Mouse (Mus musculus) megakaryocyte, embryonic 14.5 days (primary cell): ENCODE data around the gene Rnf114.

Experiments used
- FLI1 ChIP-seq: IDR thresholded peaks from 2 replicates; pipeline ENCODE4 v1.6.1; 2012; ENCODE audit warnings: low read length, inconsistent platforms, mixed read lengths
- GATA1 ChIP-seq: IDR thresholded peaks from 3 replicates; pipeline ENCODE4 v1.6.1; 2012; ENCODE audit warnings: mixed read lengths, low read length, inconsistent platforms, borderline replicate concordance

DNA sequence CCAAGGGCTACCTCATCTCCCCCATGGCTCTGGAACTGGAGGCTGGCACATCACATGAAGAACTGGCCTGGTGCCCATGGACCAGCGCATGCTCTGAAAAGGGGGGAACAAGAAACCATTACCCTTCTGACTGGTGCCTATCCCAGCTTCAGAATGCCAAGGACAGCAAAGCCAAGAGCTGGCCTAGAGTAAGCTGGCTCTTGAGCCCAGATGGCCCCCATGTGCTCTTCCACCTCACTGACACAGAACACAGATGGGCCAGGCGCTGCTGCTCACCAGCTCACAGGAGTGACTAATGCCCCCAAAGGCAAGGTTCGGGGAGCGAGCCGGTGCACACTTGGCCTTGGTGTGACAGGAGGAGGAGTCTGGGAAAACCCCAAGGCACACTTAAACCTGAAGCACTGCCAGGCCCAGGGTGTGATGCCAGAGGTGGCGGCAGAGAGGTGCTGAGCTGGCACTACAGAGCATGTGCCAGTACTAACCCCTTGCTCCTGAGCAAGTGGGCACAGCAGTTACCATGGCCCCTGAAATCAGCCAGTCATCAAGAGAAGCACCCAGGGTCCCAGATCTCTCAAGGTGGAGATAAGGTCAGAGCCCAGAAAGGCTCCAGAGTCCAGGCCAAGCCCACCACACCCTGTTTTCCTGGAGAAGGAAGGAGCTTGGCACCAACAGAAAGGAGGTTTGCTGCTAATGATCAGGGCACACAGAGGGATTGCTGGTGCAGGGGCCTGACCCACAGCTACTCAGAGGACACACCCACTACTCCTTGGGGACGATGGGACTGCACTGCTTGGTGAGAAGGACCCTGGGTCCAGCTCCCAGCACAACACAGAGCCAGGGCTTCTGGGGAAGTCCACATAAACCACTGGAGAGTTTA is 6.7 kb upstream of the Rnf114 start:
- no peak for TF ChIP-seq GATA1
- TF ChIP-seq FLI1: no peak
